Comparison of ENCODE assay signal across 26 mouse cellular contexts in genomic region chr6:17860463-17860862, GRCm38 (mm10).
"Had no signal": no experiment of that assay in that cellular context is flagged by ENCODE, and none has a peak within 500 bp of the region (broad histone marks: within the 10 kb centered on the region; RNA-seq: fewer than 3 reads in every experiment).

No protein-coding gene starts in this region.

- H3K36me3 ChIP-seq: limb, embryonic 12.5 days; liver, embryonic 15.5 days had no signal

- H3K9ac ChIP-seq: heart, embryonic 13.5 days; heart, embryonic 15.5 days; hindbrain, embryonic 13.5 days; hindbrain, embryonic 15.5 days; kidney, embryonic 15.5 days; limb, embryonic 12.5 days; liver, embryonic 13.5 days; liver, embryonic 15.5 days had no signal

- H3K4me1 ChIP-seq: heart, embryonic 13.5 days; heart, embryonic 15.5 days; hindbrain, embryonic 13.5 days; hindbrain, embryonic 15.5 days; kidney, embryonic 15.5 days; limb, embryonic 10.5 days; limb, embryonic 12.5 days; liver, embryonic 13.5 days; liver, embryonic 15.5 days had no signal

- H3K4me3 ChIP-seq: heart, adult 2 months; heart, embryonic 13.5 days; heart, embryonic 15.5 days; hindbrain, embryonic 13.5 days; hindbrain, embryonic 15.5 days; kidney, embryonic 15.5 days; limb, embryonic 10.5 days; limb, embryonic 12.5 days; liver, embryonic 13.5 days; liver, embryonic 15.5 days had no signal

- H3K9me3 ChIP-seq: heart, embryonic 13.5 days; heart, embryonic 15.5 days; hindbrain, embryonic 13.5 days; hindbrain, embryonic 15.5 days; kidney, embryonic 15.5 days; limb, embryonic 10.5 days; limb, embryonic 12.5 days; liver, embryonic 13.5 days; liver, embryonic 15.5 days had no signal

- H3K27ac ChIP-seq: heart, adult 2 months; heart, embryonic 13.5 days; heart, embryonic 15.5 days; hindbrain, embryonic 13.5 days; hindbrain, embryonic 15.5 days; hindbrain, postnatal 0 days; kidney, embryonic 15.5 days; limb, embryonic 10.5 days; limb, embryonic 12.5 days; liver, embryonic 13.5 days; liver, embryonic 15.5 days had no signal

- ATAC-seq: hindbrain, postnatal 0 days; intestine, embryonic 16.5 days had no signal

- H3K27me3 ChIP-seq: heart, embryonic 13.5 days; heart, embryonic 15.5 days; hindbrain, embryonic 13.5 days; hindbrain, embryonic 15.5 days; kidney, embryonic 15.5 days; limb, embryonic 12.5 days; liver, embryonic 13.5 days; liver, embryonic 15.5 days had no signal

- DNase-seq: gastrocnemius, postnatal 14 days; gastrocnemius, postnatal 36 days; heart, adult 11 months; heart, adult 2 months; heart, postnatal 14 days; heart, postnatal 36 days; kidney, adult 11 months; kidney, adult 2 months; kidney, adult 9 months; kidney, postnatal 10 days; kidney, postnatal 25 days; kidney, postnatal 4 days; liver; liver, embryonic 13.5 days had no signal

- H3K4me2 ChIP-seq: heart, embryonic 11.5 days; heart, embryonic 13.5 days; heart, embryonic 15.5 days; hindbrain, embryonic 13.5 days; hindbrain, embryonic 15.5 days; kidney, embryonic 15.5 days; limb, embryonic 12.5 days; liver, embryonic 11.5 days; liver, embryonic 13.5 days; liver, embryonic 15.5 days had no signal
